Mouse (Mus musculus) testis, adult 2 months (tissue): ENCODE data around the gene Gm13288.

Experiments used
- CTCF ChIP-seq: fragments of 200-500 bp; IDR thresholded peaks from 2 replicates; pipeline ENCODE4 v1.5.1; 2012; ENCODE audit warnings: low read depth, mild to moderate bottlenecking, inconsistent platforms, low read length, moderate library complexity; ENCODE audit not compliant: control insufficient read depth, insufficient read depth, insufficient replicate concordance
- POLR2A ChIP-seq: fragments of 200-500 bp; IDR thresholded peaks from 2 replicates; pipeline ENCODE4 v1.6.1; 2012; ENCODE audit warnings: low read depth, mild to moderate bottlenecking, inconsistent platforms, low read length, moderate library complexity; ENCODE audit not compliant: control insufficient read depth

GRCm38 (mm10) chr4:88840058-88840457, 34.7 kb downstream of the Gm13288 start:
- TF ChIP-seq CTCF (no peak), POLR2A (no peak)
